Mouse (Mus musculus): Measurements from ENCODE around the gene Emcn. TPM values are rescaled to one million over a fixed set of nuclear protein-coding genes. Genes with fewer than 3 reads are reported as not detected.

Gene Emcn
- polyA plus RNA-seq, 1 experiment from 2014 or later = 24.5 TPM

- WGBS = 88% methylated on average over 4 of the region's 4 CpGs
- H3K9me3 ChIP-seq (ENCODE audit: control insufficient read depth, low read depth, low read length) = no peaks in the 10 kb centered on the region
- no peak for ATAC-seq (ENCODE audit: insufficient number of reproducible peaks, insufficient read depth, low FRiP score, low read depth)
- H3K27ac ChIP-seq (ENCODE audit: low read length) = no peak overlapping the region
- H3K4me1 ChIP-seq (ENCODE audit: control insufficient read depth, insufficient read depth, low read length) = no peaks in the 10 kb centered on the region
- no peaks in the 10 kb centered on the region for H3K27me3 ChIP-seq (ENCODE audit: control insufficient read depth, insufficient read depth, low read length)
- no peak overlapping the region for H3K4me2 ChIP-seq (replicated peaks; ENCODE audit: low read depth, low read length)
- no peak overlapping the region for H3K9ac ChIP-seq (replicated peaks; ENCODE audit: low read depth, low read length)
- no peaks in the 10 kb centered on the region for H3K36me3 ChIP-seq (ENCODE audit: control insufficient read depth, insufficient read depth, low read length)
- H3K4me3 ChIP-seq (ENCODE audit: low read depth, low read length) = no peak overlapping the region
Observed at GRCm38 (mm10) chr3:137356697-137357096, 15.8 kb downstream of the Emcn start.

GRCm38 (mm10) chr3:137367123-137367825 lies 26.4 kb downstream of the Emcn start:
- 84% methylated on average over 6 of the region's 6 CpGs for WGBS
- Histone ChIP-seq H3K36me3 (ENCODE audit: control insufficient read depth, insufficient read depth, low read length) (no peaks in the 10 kb centered on the region), H3K4me1 (ENCODE audit: control insufficient read depth, insufficient read depth, low read length) (no peaks in the 10 kb centered on the region), H3K27me3 (ENCODE audit: control insufficient read depth, insufficient read depth, low read length) (no peaks in the 10 kb centered on the region), H3K4me3 (ENCODE audit: low read depth, low read length) (no peak overlapping the region), H3K27ac (ENCODE audit: low read length) (no peak overlapping the region), H3K4me2 (replicated peaks; ENCODE audit: low read depth, low read length) (no peak overlapping the region), H3K9ac (replicated peaks; ENCODE audit: low read depth, low read length) (no peak overlapping the region), H3K9me3 (ENCODE audit: control insufficient read depth, low read depth, low read length) (no peaks in the 10 kb centered on the region)
- ATAC-seq (ENCODE audit: insufficient number of reproducible peaks, insufficient read depth, low FRiP score, low read depth) = no peak

GRCm38 (mm10) chr3:137367826-137368325 lies 27.0 kb downstream of the Emcn start:
- Histone ChIP-seq H3K9me3 (ENCODE audit: control insufficient read depth, low read depth, low read length) (no peaks in the 10 kb centered on the region), H3K4me3 (ENCODE audit: low read depth, low read length) (no peak overlapping the region), H3K4me2 (replicated peaks; ENCODE audit: low read depth, low read length) (no peak overlapping the region), H3K27ac (ENCODE audit: low read length) (no peak overlapping the region), H3K27me3 (ENCODE audit: control insufficient read depth, insufficient read depth, low read length) (no peaks in the 10 kb centered on the region), H3K36me3 (ENCODE audit: control insufficient read depth, insufficient read depth, low read length) (no peaks in the 10 kb centered on the region), H3K4me1 (ENCODE audit: control insufficient read depth, insufficient read depth, low read length) (no peaks in the 10 kb centered on the region), H3K9ac (replicated peaks; ENCODE audit: low read depth, low read length) (no peak overlapping the region)
- WGBS = 65% methylated on average over 3 of the region's 3 CpGs
- no peak for ATAC-seq (ENCODE audit: insufficient number of reproducible peaks, insufficient read depth, low FRiP score, low read depth)

- Histone ChIP-seq H3K36me3 (ENCODE audit: control insufficient read depth, insufficient read depth, low read length) (no peaks in the 10 kb centered on the region), H3K4me2 (replicated peaks; ENCODE audit: low read depth, low read length) (no peak overlapping the region), H3K9ac (replicated peaks; ENCODE audit: low read depth, low read length) (no peak overlapping the region), H3K27ac (ENCODE audit: low read length) (no peak overlapping the region), H3K27me3 (ENCODE audit: control insufficient read depth, insufficient read depth, low read length) (no peaks in the 10 kb centered on the region), H3K9me3 (ENCODE audit: control insufficient read depth, low read depth, low read length) (no peaks in the 10 kb centered on the region), H3K4me1 (ENCODE audit: control insufficient read depth, insufficient read depth, low read length) (no peaks in the 10 kb centered on the region), H3K4me3 (ENCODE audit: low read depth, low read length) (no peak overlapping the region)
- ATAC-seq (ENCODE audit: insufficient number of reproducible peaks, insufficient read depth, low FRiP score, low read depth) = no peak
- 84% methylated on average over 4 of the region's 4 CpGs for WGBS
Observed at GRCm38 (mm10) chr3:137372854-137373253, 32.0 kb downstream of the Emcn start.

- Histone ChIP-seq H3K4me2 (replicated peaks; ENCODE audit: low read depth, low read length) (no peak overlapping the region), H3K4me3 (ENCODE audit: low read depth, low read length) (no peak overlapping the region), H3K9me3 (ENCODE audit: control insufficient read depth, low read depth, low read length) (no peaks in the 10 kb centered on the region), H3K36me3 (ENCODE audit: control insufficient read depth, insufficient read depth, low read length) (no peaks in the 10 kb centered on the region), H3K9ac (replicated peaks; ENCODE audit: low read depth, low read length) (no peak overlapping the region), H3K4me1 (ENCODE audit: control insufficient read depth, insufficient read depth, low read length) (no peaks in the 10 kb centered on the region), H3K27ac (ENCODE audit: low read length) (no peak overlapping the region), H3K27me3 (ENCODE audit: control insufficient read depth, insufficient read depth, low read length) (no peaks in the 10 kb centered on the region)
- ATAC-seq (ENCODE audit: insufficient number of reproducible peaks, insufficient read depth, low FRiP score, low read depth) = no peak
- 87% methylated on average over 2 of the region's 2 CpGs for WGBS
Observed at GRCm38 (mm10) chr3:137382311-137382710, 41.4 kb downstream of the Emcn start.

- Histone ChIP-seq H3K4me1 (ENCODE audit: control insufficient read depth, insufficient read depth, low read length) (no peaks in the 10 kb centered on the region), H3K4me2 (replicated peaks; ENCODE audit: low read depth, low read length) (no peak overlapping the region), H3K27ac (ENCODE audit: low read length) (no peak overlapping the region), H3K9ac (replicated peaks; ENCODE audit: low read depth, low read length) (no peak overlapping the region), H3K27me3 (ENCODE audit: control insufficient read depth, insufficient read depth, low read length) (no peaks in the 10 kb centered on the region), H3K4me3 (ENCODE audit: low read depth, low read length) (no peak overlapping the region), H3K36me3 (ENCODE audit: control insufficient read depth, insufficient read depth, low read length) (no peaks in the 10 kb centered on the region), H3K9me3 (ENCODE audit: control insufficient read depth, low read depth, low read length) (no peaks in the 10 kb centered on the region)
- 77% methylated on average over 11 of the region's 11 CpGs for WGBS
- ATAC-seq (ENCODE audit: insufficient number of reproducible peaks, insufficient read depth, low FRiP score, low read depth) = no peak
Observed at GRCm38 (mm10) chr3:137395588-137395987, 54.7 kb downstream of the Emcn start.

GRCm38 (mm10) chr3:137415451-137416086 lies 74.7 kb downstream of the Emcn start:
- WGBS = 71% methylated on average over 5 of the region's 5 CpGs
- Histone ChIP-seq H3K27ac (ENCODE audit: low read length) (no peak overlapping the region), H3K9ac (replicated peaks; ENCODE audit: low read depth, low read length) (no peak overlapping the region), H3K4me1 (ENCODE audit: control insufficient read depth, insufficient read depth, low read length) (no peaks in the 10 kb centered on the region), H3K9me3 (ENCODE audit: control insufficient read depth, low read depth, low read length) (no peaks in the 10 kb centered on the region), H3K36me3 (ENCODE audit: control insufficient read depth, insufficient read depth, low read length) (no peaks in the 10 kb centered on the region), H3K4me3 (ENCODE audit: low read depth, low read length) (no peak overlapping the region), H3K4me2 (replicated peaks; ENCODE audit: low read depth, low read length) (no peak overlapping the region), H3K27me3 (ENCODE audit: control insufficient read depth, insufficient read depth, low read length) (no peaks in the 10 kb centered on the region)
- no peak for ATAC-seq (ENCODE audit: insufficient number of reproducible peaks, insufficient read depth, low FRiP score, low read depth)

- no peak for ATAC-seq (ENCODE audit: insufficient number of reproducible peaks, insufficient read depth, low FRiP score, low read depth)
- H3K9ac ChIP-seq (replicated peaks; ENCODE audit: low read depth, low read length) = no peak overlapping the region
- WGBS = 66% methylated on average over 4 of the region's 4 CpGs
- H3K4me2 ChIP-seq (replicated peaks; ENCODE audit: low read depth, low read length) = no peak overlapping the region
- H3K27me3 ChIP-seq (ENCODE audit: control insufficient read depth, insufficient read depth, low read length) = no peaks in the 10 kb centered on the region
- no peaks in the 10 kb centered on the region for H3K36me3 ChIP-seq (ENCODE audit: control insufficient read depth, insufficient read depth, low read length)
- H3K9me3 ChIP-seq (ENCODE audit: control insufficient read depth, low read depth, low read length) = no peaks in the 10 kb centered on the region
- no peak overlapping the region for H3K4me3 ChIP-seq (ENCODE audit: low read depth, low read length)
- H3K4me1 ChIP-seq (ENCODE audit: control insufficient read depth, insufficient read depth, low read length) = no peaks in the 10 kb centered on the region
- no peak overlapping the region for H3K27ac ChIP-seq (ENCODE audit: low read length)
Observed at GRCm38 (mm10) chr3:137418636-137419035, 77.8 kb downstream of the Emcn start.
